Mouse (Mus musculus): ENCODE measurements at regions not wholly inside any gene's neighbourhood (a gene's known extent, or its start where the extent isn't known, plus 50 kb on each side); places are given as distances from the start of the nearest gene placed in this dataset.

DNA sequence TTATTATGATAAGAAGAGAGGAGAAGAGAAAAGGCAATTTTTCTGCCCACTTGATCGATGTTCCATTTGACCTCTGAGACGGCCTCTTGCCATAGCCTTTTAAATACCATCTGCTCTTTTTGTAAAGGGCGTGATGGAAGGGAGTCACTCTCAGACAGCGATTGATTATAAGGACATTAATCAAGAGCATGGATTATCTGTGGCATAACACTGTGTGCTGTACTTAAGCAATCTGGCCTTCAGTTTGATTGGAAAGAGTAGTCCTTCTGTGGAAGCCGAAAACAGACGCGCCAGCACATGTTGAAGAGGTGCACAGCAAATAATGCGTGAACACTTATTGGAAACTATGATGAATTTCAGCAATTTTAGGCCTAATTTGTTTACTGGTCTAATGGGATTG is 685.4 kb upstream of the Robo1 start:
- DNase-seq (ENCODE audit: low read depth, low spot score): no peak

DNA sequence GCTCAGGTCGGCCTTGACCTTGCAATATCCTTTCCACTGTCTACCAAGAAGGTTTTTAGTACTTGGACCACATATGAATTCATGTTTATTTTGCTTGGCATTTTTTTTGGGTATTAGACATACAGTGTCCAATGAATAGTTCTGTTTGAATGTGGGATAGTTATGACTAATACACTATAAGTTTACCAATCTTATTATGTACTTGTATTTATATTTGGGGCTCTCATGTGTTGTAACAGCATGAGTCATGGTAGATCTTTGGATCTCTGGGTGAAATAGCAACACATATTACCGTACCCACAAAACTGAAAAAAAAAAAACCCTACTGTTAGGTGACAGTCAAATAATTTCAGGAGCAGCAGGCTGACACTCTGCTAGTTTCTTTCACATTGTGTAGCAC is 667.7 kb upstream of the Robo1 start:
- DNase-seq (ENCODE audit: low read depth, low spot score): no peak

DNA sequence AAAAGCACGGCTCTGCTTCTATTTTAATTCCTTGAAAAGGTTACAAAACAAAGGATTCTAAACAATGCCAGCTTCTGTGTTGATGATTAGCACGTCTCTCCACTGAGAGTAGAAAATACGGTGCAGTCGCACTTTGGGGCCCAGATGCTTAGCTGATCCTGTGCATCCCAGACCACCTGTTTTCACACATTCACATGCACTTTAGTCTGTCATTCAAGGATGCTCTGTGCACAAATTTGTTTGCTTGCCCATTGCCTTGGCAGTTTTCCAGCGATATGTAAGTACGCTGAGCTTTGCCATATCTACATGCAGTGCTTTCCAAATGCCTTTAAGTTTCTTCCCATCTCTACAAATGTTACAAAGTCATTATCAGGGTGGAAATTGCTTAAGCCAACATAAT is 664.9 kb upstream of the Robo1 start:
- no peak for DNase-seq (ENCODE audit: low read depth, low spot score)

DNA sequence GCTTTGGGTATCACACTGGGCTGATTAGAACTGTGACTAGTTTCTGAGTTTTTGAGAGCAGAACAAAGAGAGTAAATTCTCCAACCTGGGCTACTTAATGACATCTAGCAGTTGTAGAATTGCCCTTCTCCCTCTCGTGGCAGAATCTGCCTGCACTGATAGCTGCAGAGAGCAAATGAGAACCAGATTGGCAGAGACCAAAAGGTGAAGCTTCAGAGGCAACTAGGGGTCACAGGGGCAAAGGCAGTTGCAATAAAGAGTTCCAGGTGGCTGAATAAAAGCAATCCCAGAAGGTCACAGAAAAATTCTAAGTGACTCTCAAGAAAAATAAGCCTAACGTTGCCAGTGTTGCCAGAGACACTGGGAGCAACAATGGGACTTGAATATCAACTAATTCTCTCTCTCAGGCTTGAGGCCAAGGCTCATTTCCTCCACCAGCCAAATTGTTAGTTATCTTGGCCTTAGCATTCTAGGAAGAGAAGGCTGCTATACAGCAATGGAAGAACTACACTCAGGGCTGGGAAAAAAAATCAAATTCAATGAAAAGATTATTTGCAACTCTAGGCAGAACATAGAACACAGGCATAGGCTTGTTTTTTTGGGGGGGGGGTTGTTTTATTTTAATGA is 629.9 kb upstream of the Robo1 start:
- no peak for DNase-seq (ENCODE audit: low read depth, low spot score)

DNA sequence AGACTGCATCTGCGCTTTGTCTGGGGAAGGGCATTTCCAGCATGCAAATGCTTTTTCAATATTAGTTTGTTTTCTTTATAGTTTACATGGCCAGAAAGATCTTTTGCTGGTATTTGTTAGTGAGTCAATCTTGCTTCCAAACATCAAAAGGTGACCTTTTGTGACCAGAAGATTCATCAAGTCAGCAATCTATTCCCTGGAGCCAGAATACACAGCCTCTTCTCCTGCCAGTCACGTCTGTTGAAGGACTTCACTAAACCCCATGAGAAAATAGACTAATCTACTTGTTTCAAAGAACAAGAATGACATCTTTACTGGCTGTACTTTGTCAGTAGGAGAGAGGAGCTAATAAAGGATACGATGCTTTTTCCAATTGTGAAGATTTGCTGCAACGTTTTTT is 614.6 kb upstream of the Robo1 start:
- no peak for DNase-seq (ENCODE audit: low read depth, low spot score)

DNA sequence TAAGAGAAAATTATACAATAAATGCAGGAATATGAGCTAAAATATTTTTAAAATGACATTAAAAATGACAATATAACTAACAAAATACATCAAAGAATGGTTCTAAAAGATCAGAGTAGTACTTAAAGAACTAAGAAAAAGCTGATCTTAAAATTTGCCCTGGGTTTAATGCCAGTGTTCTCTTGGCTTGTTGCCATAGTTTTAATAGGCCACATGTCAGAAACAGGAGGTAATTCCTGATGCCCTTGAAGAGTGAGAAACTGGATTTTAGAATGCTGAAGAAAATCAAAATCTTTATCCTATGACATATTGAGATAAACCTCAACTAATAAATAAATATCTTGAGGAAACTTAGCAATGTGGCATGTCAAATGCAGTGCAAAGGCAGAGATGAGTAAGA is 602.3 kb upstream of the Robo1 start:
- DNase-seq (ENCODE audit: low read depth, low spot score): no peak

DNA sequence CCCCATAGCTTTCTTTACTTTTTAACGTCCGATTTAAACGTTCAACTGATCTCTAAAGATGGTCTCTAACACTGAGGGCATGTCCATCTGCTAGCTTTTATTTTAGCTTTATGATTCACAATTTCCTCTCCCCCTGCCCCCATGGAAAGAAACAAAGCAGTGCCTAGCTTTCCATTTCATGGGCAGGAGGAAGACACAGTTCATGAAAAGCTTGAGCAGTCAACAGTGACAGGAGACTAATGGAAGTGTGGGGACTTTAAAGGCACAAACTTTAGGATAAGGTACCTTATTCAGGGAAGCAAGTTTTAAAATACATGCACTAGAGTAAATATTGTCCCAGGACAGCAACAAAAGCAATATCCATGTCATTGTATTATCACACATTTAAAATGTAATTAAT is 598.4 kb upstream of the Robo1 start:
- no peak for DNase-seq (ENCODE audit: low read depth, low spot score)

DNA sequence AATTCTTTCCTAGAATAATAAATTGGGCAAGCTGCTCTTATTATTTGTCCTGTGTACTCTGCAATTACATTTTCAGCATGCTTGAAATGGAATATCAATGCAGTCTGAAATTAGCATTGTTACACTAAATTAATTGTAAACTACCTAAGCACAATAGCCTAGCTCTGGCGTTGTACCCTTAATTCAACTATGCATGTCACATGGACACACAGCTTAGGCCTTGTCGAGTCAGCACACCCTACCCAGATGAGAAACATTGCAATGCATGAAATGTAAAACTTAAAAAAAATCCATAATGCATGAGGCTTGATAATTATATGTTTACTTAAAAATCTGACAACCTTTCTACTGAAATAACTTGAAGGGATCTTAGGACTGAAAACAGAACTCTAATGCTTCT is 596.2 kb upstream of the Robo1 start:
- DNase-seq (ENCODE audit: low read depth, low spot score): no peak

DNA sequence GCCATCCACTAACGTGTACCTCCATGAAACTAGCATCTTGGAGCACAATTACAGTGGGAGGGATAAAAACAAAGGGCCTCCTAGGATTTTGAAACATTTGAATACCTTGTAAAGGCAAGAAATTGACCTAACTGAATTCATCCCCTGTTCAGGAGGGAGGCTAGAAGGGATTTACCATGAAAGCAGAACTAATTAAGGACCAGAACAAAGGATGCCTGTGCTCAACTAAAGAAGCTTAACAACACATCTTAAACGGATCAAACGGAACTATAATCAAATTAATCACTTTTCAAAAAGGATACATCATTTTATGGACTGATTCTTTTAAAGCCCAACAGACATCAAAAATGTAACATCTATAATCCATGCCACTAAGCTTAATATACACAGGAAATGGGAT is 590.9 kb upstream of the Robo1 start:
- DNase-seq (ENCODE audit: low read depth, low spot score): no peak

DNA sequence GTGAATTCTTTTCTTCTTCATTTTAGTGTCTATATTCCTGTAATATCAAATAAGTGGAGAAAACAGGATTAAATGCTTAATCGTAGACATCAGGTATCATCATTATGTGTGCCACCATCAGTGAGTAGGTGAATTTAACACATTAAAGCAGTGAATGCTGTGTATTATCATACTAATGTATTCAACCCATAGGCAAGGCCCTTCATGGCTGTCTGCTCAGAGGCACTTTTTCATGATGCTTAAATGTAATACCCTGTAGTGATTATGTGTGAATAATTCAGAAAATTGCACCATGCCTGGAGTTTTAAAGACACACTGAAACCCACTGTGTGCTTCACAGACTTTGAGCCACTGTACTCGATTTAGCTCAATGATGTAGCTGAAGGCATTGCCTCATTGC is 583.2 kb upstream of the Robo1 start:
- no peak for DNase-seq (ENCODE audit: low read depth, low spot score)

DNA sequence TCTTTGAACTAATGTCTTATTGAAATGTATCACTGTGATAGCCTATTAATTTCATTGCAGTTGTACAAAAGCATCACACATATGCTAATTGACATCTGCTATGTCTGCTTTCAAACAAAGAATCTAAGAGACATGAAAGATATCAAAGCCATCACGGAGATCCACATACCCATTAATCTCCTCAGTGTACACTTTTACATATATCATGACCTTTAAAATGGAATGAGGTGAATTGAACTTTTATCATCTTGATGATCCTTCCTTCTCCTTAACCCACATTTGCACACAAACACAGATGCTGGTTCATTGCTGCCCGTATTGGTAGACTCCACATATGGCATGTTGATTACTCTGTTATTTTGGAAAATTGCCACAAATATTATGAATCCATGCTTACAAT is 570.2 kb upstream of the Robo1 start:
- DNase-seq (ENCODE audit: low read depth, low spot score): no peak

DNA sequence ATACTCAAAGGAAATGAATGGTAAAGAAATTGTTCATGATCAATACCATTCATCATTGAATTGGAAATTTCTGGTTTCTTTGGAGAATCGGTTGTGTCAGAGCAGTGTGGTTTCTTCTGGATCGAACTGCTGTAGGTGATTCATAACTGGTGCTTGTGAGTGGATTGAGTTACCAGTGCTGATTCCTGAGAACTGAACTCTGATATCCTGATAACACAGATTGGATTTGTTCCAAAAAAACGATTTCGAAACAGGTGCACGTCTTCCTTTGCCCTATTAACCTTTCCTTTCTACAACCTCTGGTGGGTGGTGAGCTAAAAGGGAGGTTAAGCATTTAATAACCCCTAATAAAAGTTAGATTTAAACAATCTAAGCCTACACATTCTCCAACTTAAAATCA is 569.0 kb upstream of the Robo1 start:
- no peak for DNase-seq (ENCODE audit: low read depth, low spot score)

DNA sequence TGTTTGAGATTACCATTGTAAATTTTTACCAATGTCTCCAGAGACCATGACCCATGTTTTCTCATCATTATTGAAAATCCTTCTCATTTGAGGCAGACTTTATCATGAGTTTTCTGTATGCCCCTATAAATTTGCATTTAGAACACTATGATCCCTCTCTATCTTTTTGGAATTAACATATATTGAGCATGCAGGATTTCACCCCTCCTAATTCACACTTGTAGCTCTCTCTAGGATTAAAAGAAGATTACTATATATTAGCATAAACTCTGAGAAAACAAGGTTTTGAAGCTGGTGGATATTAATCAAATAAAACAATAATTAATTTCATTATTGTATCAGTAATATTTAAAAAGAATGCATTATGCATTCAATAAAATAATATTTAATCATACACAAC is 527.2 kb upstream of the Robo1 start:
- no peak for DNase-seq (ENCODE audit: low read depth, low spot score)

DNA sequence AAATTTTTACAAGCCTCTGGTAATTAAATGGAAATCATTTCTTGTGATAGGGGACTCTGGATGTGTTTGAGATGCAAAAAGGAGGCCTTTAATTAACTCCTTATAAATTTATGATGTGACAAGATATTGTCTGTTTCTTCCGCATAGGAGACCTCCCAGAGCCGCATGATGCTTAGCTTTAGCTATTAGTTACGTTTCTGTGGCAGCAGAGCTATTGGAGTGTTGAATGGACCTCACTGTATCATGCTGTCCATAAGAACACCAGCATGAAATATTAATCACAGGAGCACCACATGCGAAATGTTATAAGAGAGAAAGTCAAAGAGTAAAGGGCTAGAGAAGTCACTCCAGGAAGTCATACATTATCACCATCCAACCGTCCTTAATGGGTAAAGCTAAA is 495.3 kb upstream of the Robo1 start:
- no peak for DNase-seq (ENCODE audit: low read depth, low spot score)

DNA sequence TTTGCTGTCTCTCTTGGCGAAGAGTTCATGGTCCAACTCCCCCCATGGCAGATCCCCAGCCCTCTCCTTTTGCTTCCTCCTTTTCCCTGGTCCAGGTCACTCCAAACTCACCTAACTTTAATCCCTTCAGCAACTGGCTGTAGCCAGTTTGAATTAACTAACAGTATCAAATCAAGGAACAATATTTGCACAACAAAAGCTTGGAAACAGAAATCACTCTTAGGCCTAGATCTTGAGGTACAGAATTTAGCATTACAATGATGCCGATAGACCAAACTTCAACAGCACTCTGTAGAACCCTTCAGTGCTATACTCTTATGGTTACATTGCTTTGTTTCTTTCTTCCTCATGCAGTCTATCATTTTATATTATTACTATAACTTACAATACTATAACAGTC is 472.8 kb upstream of the Robo1 start:
- DNase-seq (ENCODE audit: low read depth, low spot score): peak; percentile 70

DNA sequence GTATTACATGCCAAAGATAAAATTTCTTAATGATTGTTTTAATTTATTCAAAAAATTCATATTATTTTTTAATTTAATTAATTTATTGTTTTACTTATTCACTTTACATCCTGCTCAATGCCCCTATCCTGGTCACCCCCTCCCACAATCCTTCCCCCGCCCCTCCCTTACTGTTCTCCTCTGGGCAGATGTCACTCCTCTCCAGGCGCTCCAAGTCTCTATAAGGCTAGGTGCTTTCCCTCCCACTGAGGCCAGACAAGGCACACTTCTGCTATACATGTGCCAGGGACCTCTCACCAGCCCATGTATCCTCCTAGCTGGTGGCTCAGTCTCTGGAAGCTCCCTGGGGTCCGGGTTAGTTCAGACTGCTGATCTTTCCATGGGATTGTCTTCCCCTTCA is 458.0 kb upstream of the Robo1 start:
- DNase-seq (ENCODE audit: low read depth, low spot score): no peak

DNA sequence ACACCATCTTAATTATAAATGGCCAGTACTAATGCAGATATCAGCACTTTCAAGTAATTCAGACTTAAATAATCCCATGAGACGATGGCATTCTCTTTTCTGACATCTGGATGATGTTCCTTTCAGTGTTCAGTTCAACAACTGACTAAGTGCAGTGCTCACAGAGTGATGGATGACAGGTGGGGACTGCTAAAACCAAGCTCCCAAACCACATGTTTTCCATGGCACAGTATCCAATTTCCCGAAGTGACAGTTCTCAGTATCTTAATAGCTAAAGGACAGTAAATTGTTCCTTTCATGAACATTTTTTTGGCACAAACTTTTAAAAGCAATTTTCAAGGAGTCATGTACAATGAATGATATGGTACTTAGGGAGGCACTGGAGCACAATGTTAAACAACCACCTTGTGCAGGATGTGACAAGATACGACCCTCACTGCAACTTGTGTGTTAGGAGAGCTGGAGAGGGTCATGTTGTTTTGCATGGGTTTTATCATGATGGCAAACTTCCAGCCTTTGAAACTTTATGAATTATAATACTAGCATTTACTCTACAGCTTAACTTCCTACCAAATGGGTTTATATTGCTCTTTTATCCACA is 456.4 kb upstream of the Robo1 start:
- no peak for DNase-seq (ENCODE audit: low read depth, low spot score)

DNA sequence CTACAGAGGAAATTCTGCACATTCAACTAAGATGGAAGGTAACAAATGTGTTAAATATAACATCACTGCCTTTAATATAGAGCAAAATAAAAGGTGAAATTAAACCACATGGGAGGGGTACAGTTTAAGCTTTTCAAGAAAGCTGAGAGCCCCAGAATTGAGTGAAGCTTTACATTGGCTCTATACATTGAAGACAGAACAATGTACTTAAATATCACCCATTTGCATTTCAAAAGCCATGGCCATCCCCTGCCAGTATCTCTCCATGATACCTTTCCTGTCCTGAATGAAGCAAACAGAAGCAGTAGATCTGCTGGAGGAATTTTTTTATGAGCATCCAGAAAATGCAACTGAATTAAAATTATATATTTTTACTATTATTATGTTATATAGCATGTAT is 450.2 kb upstream of the Robo1 start:
- peak; percentile 13 for DNase-seq (ENCODE audit: low read depth, low spot score)

DNA sequence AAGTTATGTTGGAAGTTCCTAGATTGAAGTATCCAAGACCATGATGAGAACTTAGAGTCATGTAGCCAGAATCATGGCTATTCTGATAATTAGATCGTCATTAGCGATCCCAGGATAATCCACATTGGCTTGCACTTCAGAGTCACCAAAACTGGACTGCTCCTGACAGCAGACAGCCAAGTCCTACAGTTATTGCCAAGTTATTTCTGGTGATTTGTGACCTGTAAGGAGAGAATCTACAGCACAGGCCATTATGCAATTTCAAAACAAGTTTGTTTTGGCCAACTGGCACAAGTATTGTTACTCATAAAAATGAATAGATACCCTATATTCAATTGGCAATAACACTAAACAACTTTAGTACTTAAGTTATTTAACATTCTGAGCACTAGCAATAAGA is 447.9 kb upstream of the Robo1 start:
- DNase-seq (ENCODE audit: low read depth, low spot score): no peak

DNA sequence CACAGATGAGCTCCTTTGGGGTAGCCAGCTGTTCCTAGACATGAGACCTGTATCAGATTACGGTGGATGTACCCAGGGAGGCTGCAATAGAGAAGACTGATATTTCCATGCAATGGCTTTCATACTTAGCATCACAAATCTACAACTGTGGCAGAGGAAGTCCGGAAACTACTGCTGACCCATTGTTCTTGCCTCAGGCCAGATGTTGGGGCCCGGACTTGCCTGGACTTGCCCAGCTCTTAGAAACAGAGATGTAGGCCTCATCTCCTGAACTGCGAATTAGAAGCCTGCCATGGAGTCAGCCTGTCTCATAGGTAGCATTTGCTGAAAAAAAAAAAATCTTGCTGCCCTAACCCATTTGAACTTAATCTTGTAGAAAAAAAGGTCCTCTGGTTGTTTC is 422.4 kb upstream of the Robo1 start:
- peak; percentile 37 for DNase-seq (ENCODE audit: low read depth, low spot score)

DNA sequence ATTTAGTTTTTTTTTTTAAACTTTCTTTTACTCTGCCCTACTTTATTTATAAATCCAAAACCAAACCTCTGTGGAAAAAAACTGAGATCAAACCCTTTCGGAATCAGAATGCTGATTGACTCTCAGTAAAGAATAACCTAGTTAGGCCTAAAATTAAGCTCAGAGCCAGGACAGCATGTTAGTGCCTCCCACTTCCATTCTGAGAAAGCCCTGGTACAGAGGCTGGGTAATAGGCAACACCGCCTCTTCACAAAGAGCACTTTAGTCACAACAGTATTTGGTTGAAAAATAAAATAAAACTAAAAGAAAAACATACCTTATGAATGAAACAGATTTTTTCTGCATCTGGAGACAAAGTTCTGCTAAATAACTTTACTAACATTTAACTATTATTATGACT is 418.4 kb upstream of the Robo1 start:
- no peak for DNase-seq (ENCODE audit: low read depth, low spot score)

DNA sequence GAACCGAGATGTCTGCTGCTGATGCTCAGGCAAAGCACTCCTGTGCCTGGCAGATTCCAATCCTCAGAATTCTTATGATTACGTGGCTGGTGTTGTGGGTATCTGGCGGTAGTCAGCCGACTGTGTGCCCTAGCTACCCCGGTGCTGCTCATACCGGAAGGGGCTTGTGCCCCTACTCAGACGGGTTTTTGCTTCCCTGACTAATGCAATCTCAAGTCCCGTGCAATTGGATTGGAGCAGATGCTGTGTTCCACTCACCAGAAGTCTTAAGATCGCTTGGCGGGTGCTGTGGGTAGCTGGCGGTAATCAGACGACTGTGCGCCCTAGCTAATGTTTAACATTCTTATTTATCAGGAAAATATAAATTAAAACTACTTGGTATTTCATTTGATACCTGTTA is 385.0 kb upstream of the Robo1 start:
- DNase-seq (ENCODE audit: low read depth, low spot score): peak; percentile 71

DNA sequence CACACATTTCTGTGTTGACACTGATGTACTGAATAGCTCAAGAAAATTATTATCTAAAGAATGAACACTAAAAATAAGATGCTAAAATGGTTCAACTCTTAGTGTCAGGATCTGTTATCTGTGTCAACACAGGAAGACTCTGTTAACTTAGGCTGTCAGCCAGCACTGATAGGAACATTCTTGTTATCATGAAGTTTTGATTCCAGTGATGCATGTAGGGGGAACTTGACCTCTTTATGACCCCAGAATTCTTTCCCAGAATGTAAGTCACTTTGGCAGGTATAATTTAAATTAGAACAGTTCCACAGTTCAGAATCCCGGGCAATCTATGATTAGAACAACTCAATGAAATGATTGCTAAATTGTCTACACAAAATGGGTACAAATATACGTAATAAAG is 363.9 kb upstream of the Robo1 start:
- no peak for DNase-seq (ENCODE audit: low read depth, low spot score)

DNA sequence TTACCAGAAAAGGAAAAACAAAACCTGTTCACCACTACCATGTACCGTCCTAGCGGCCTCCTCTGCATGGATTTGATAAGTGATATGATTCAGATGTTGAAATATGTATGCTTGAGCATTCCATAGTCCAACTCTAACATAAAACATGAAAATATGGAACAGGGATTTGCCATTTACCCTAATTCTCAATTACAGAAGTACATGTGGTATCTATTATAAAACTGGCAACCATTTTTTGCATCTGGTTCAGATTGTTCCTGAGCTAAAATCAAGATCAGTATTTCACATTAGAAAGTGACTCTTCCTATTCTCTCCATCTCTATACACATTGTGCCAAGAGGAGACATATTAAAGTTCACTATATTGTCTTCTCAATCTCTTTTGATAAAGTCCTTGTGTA is 363.3 kb upstream of the Robo1 start:
- DNase-seq (ENCODE audit: low read depth, low spot score): no peak

All from ZHBTc4 (cell line).